Mouse (Mus musculus): ENCODE results near the gene Gm20388.

DNA sequence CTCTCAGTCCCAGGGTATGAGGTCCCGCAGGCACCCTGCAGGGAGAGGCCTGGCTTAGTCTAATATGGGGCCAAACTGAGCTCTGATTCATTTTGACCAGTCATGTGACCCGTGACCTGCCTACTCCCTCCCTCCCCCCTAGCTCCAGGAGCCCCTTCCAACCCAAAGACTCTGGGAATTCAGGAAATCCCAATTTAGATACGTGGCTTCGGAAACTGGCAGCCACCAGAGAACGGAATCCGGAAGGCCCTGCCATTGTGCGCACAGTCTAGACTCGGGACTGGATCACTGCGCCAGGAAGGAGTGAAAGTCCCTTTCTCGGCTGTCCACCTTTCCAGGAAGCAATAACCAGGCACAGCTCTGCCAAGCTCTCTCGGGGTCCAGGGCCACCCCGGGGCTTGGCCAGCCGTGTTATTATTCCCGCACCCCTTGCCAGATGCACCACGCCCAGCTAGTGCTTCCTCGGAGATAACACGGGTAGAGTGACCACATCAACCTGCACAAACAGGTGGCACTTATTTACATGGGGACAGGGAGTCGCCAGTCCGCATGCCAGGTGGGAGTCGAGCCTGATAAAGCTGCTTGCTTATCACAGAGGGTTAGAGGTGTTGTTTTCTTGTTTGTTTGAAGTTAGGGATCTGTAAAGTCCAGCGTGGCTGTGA lies 1352.2 kb downstream of the Gm20388 start:
- no peak for TF ChIP-seq TAL1 (IDR thresholded peaks at IDR 0.05; ENCODE audit: low read length)
- no peak for TF ChIP-seq GATA1 (IDR thresholded peaks at IDR 0.05; ENCODE audit: low read length)

All from erythroblast, embryonic 14.5 days (primary cell).